Mouse (Mus musculus) brain, adult 2 months (tissue): ENCODE results near the gene Klra17.
"Not testable (repeated sequence)": the region's sequence is repeated elsewhere in the genome, so short reads cannot be mapped to it uniquely, and the experiment has no call there.

Experiments
- DNase-seq: peaks from one replicate; pipeline ENCODE4 v3.0.0; 2011; ENCODE audit warnings: low read depth, low spot score

Klra17 gene

GRCm38 (mm10) chr6:129876549-129876948 lies at the start of gene Klra17:
Gene Klra17 (minus strand): TSS chr6:129876672.
- DNase-seq = no peak

GRCm38 (mm10) chr6:129917476-129917946 lies 41.0 kb upstream of the Klra17 start, which contains the start of gene Klra5:
Gene Klra5 (minus strand): TSS chr6:129917650.
- not testable (repeated sequence) for DNase-seq

GRCm38 (mm10) chr6:129916996-129917395 lies 40.5 kb upstream of the Klra17 start:
- no peak for DNase-seq

GRCm38 (mm10) chr6:129882525-129882924 lies 6.1 kb upstream of the Klra17 start:
- no peak for DNase-seq

GRCm38 (mm10) chr6:129862349-129862748 lies 14.1 kb downstream of the Klra17 start, which contains the start of gene Gm17631:
Gene Gm17631 (plus strand): TSS chr6:129862649.
- not testable (repeated sequence) for DNase-seq

- DNase-seq = peak; percentile 1
Observed at GRCm38 (mm10) chr6:129825559-129825958, 50.9 kb downstream of the Klra17 start.

- no peak for DNase-seq
Observed at GRCm38 (mm10) chr6:129824004-129824403, 52.5 kb downstream of the Klra17 start.

GRCm38 (mm10) chr6:129817731-129818130 lies 58.7 kb downstream of the Klra17 start:
- DNase-seq = no peak

- not testable (repeated sequence) for DNase-seq
Observed at GRCm38 (mm10) chr6:129784170-129784569, 92.3 kb downstream of the Klra17 start, which contains the start of gene Gm156. Gene Gm156 (minus strand): TSS chr6:129784270.
